Mouse (Mus musculus): ENCODE measurements at regions not wholly inside any gene's neighbourhood (a gene's known extent, or its start where the extent isn't known, plus 50 kb on each side); places are given as distances from the start of the nearest gene placed in this dataset.

GRCm38 (mm10) chr13:41694749-41695419 lies 89.2 kb downstream of the Tmem170b start:
- DNase-seq, result no peak

GRCm38 (mm10) chr13:41696767-41697445 lies 91.2 kb downstream of the Tmem170b start:
- DNase-seq, result no peak

GRCm38 (mm10) chr13:41701345-41701744 lies 95.6 kb downstream of the Tmem170b start:
- no peak for DNase-seq

- no peak for DNase-seq
These were observed 96.1 kb downstream of the Tmem170b start for GRCm38 (mm10) chr13:41701829-41702231.

GRCm38 (mm10) chr13:41703196-41703595 lies 97.5 kb downstream of the Tmem170b start:
- no peak for DNase-seq

- DNase-seq, result no peak
These were observed 97.9 kb downstream of the Tmem170b start for GRCm38 (mm10) chr13:41703618-41704017.

GRCm38 (mm10) chr13:41704806-41705205 lies 99.1 kb downstream of the Tmem170b start:
- no peak for DNase-seq

GRCm38 (mm10) chr13:41705636-41706035 lies 99.9 kb downstream of the Tmem170b start:
- DNase-seq, result no peak

GRCm38 (mm10) chr13:41707811-41708210 lies 102.1 kb downstream of the Tmem170b start:
- no peak for DNase-seq

- no peak for DNase-seq
These were observed 103.4 kb downstream of the Tmem170b start for GRCm38 (mm10) chr13:41709071-41709470.

- peak; percentile 96 for DNase-seq
These were observed 103.9 kb downstream of the Tmem170b start for GRCm38 (mm10) chr13:41709475-41710227.

- DNase-seq, result no peak
These were observed 106.9 kb downstream of the Tmem170b start for GRCm38 (mm10) chr13:41712616-41713015.

All from right cerebral cortex, postnatal 14 days (tissue).